Mouse (Mus musculus) lung, postnatal 10 days (tissue): ENCODE measurements at regions not wholly inside any gene's neighbourhood (a gene's known extent, or its start where the extent isn't known, plus 50 kb on each side); places are given as distances from the start of the nearest gene placed in this dataset.

ENCODE experiments used
- DNase-seq: peaks from one replicate; pipeline ENCODE4 v3.0.0; 2021

GRCm38 (mm10) chr2:117399487-117399886 is 56.7 kb upstream of the Rasgrp1 start:
- DNase-seq, result no peak

DNA sequence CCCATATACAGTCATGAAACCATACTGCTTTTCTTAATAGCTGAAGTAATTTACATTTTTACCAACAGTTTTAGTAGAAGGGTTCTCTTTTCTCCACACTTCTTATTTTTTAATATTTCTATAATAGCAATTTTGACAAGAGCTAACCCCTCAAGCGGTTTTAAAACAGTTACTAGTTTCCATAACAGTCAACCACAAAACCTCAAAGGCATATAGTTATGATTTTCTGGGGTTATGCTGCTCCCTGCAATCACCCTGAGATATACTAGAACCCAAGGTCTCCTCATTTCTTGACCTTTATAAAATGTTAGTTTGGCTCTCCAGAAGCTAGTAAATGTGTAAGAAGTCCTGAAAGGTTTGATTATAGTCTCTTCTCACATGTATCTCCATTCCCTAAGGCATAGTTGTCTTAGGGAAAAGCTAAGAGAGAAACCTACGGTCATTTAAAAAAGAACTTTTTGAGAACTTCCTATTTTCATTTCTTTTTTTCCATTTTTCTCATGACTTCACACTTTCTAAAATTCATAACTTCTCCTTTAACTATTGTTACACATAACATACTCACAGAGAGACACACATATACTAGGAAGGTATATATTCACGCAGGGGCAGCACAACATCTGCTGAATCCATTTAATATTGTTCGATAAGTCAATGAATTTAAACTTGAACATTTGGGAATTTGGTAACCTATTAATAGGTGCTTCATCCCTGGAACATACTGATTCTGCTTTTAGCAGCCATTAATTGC is 60.8 kb upstream of the Rasgrp1 start:
- no peak for DNase-seq

- no peak for DNase-seq
These were observed 62.7 kb upstream of the Rasgrp1 start for GRCm38 (mm10) chr2:117405453-117405852.

- DNase-seq, result no peak
These were observed 65.4 kb upstream of the Rasgrp1 start for GRCm38 (mm10) chr2:117408241-117408640.

GRCm38 (mm10) chr2:117412045-117412606 is 69.3 kb upstream of the Rasgrp1 start:
- no peak for DNase-seq

DNA sequence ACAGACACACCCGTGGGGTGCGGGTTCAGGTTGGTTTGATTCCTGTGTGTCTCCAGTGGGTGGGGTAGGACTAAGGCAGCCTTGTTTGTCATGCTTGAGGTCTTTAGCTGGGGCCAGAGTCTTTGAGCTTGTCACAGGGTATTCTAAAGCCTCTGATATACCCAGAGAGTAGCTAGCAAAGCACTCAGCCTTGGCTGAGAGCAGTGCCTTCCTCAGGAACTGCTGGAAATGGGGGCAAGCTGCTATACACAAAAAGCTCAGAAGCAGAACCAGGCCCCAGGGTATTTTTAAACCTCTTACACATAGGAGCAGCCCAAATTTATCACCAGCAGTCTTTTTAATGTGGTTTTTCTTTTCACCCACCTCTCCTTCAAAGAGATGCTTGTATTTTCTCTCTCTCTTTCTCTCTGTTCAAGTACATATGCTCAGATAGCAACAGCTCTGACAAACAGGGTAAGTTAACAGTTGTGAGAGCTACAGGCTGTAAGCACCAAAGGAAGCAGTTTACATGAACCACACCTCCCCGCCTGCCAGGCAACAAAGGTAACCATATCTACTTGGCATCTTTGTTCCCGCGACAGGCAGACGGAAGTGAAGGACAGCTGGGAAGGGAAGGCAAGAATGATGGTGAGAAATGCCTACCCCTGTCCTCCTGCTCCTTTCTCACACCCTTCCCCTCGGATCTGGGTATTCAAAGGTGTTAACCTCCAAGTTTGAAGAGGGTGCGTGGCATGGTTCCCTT is 74.6 kb upstream of the Rasgrp1 start:
- DNase-seq, result no peak

GRCm38 (mm10) chr2:117418121-117418615 is 75.4 kb upstream of the Rasgrp1 start:
- no peak for DNase-seq

DNA sequence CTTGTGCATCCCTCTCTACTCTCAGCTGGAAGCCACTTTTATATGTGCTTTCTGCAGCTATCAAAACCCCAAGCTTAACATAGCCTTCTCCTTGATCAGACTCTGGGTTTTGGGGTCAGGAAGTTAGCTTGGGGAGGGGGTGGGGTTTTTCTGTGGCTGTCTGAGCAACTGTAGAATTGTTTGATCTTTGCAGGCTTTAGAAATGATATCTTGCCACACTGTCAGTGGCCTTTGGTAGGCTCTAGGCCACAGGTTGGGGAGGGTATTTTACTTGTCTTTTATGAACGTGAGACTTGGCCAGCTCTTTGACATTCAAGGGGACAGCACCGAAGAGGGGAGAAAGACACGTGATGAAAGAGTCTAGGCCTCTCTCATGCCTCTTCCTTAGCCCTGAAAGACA is 75.9 kb upstream of the Rasgrp1 start:
- no peak for DNase-seq

GRCm38 (mm10) chr2:117421376-117421775 is 78.6 kb upstream of the Rasgrp1 start:
- no peak for DNase-seq

GRCm38 (mm10) chr2:117422756-117423155 is 80.0 kb upstream of the Rasgrp1 start:
- DNase-seq, result no peak

GRCm38 (mm10) chr2:117429205-117429604 is 86.4 kb upstream of the Rasgrp1 start:
- DNase-seq, result no peak

- no peak for DNase-seq
These were observed 89.2 kb upstream of the Rasgrp1 start for GRCm38 (mm10) chr2:117432010-117432409.

DNA sequence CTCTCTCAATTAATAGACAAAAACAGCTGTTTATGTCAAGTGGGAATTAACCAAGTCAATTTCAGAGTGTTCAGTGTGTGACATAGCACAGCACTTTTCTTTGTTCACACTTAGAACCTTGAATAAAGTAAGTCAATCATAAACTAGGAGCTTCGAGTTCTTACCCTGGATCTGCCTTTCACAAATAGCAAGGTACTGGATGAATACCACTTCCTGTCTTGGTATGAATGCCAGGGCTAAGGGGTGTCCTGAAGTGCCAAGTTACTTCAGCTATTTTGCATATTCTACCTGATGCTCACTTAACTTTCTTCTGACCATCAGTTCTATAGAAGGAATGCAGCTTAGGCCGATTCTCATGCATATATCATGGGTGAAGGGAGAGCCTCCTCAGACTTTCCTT is 90.1 kb upstream of the Rasgrp1 start:
- no peak for DNase-seq

- no peak for DNase-seq
These were observed 90.7 kb upstream of the Rasgrp1 start for GRCm38 (mm10) chr2:117433482-117433881.

DNA sequence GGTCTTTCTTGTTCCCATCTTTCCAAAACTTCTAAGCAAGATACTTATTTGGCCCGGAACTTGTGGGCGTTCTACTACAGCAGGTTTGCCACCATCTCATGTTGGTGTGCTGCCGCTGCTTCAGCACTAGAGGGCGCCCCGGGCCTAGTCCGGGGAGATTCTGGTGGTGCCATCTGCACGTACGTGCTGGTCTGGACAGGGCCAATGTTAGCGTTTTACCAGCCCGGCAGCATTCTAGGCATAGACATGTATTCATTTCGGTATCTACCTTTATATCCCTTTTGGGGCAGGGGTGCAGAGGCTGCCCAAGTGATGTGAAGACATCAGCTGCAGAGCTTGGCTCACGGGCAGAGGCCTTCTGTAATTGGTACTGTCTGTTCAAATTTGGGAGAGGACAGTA is 95.3 kb upstream of the Rasgrp1 start:
- DNase-seq, result no peak

DNA sequence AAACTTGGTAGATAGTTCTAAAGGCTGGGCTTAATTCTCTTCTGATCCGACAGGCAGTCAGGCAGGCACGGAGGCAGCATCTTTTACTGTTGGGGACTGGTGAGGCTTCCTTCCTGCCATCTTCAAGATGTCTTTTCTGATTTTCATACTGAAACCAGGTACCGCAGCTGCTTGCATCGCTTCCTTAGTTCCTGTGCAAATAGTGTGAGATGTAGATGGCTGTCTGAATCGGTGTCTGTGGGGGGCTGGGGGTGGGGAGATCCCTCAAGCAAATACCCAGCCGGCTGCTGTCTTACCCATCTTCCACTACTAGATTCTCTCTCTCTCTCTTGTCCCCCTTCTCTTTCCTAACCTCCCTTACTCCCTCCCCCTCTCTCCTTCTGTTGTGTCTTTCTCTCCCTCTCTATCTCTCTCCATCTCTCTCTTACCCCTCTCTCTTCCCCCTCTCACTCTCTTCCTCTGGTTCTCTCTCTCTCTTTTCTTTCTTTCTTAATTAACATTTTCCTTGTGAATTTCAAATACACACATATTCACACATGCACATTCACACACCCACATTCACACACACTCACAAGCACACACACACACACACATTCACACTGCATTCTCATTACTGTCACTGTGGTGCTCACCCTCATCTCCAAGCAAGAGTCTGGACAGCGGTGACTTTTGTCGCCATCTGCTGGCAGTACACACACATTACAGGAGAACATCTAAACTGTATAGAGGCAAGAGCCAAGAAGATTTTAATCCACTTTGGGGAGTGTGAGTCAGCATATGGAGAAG is 96.0 kb upstream of the Rasgrp1 start:
- peak; percentile 73 for DNase-seq

- DNase-seq, result no peak
These were observed 96.8 kb upstream of the Rasgrp1 start for GRCm38 (mm10) chr2:117439372-117440183.

DNA sequence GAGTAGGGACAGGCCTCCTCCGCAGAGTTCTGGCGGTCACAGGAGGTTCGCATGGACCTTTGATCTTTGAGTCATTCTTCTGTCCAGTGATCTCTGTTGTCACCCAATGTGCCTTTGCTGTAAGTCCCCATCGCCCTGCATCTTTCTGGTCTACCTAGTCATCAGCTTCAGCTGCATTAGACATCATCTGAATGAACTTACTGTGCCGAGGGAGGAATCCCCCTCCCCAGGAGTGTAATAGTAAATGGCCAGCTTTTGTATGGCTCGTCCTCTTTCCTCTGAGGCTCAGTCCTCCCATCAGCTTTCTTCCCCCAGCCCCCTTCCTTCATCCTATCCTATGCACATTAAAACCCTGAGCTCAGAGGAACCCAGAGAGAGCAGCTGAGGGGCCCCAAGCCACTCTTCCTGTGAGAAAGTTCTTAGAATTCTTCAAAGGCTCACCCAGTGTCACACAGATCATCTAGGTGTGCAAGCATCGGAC is 98.0 kb upstream of the Rasgrp1 start:
- no peak for DNase-seq

- DNase-seq, result no peak
These were observed 100.1 kb upstream of the Rasgrp1 start for GRCm38 (mm10) chr2:117442862-117443261.

DNA sequence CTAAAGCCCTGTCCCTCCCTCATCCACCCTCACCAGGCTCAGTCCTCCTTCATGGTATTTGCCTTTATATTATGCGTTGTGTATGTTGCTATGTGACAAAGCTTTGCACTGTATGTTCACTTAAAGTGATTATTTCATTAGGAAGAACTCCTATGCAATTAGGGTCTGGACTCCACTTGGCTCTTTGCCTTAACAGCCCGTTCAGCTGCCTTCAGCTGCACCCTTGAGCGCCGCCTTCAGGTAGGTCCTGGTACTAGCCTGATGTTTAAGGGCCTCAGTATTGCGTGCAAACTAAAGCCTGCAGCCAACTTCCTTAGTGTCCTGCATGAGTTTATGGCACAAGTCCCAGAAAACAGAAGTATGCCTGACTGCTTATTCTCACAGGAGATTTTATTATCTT is 101.9 kb upstream of the Rasgrp1 start:
- peak; percentile 61 for DNase-seq

DNA sequence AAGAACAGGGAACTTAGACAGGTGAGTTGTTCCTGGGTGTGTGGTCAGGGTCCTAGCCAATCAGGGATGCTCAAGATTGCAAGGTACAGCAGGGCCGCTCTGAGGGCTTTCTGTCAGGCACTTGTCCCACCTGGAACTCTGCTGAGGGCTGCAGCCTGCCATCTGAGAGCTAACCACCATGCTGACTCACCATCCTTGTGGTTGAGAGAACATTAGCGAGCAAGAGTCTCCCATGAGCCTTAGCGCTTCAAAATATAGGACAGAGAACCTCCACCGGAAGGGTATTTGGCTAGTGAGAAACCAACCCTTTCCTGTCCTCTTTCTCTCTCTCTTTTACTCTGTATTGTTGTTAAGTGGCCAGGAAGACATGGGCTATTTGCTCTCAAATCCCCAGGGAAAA is 104.1 kb upstream of the Rasgrp1 start:
- no peak for DNase-seq
